Mouse (Mus musculus) hindbrain, embryonic 15.5 days (tissue): ENCODE results near the gene Tcl1b4. TPM values are rescaled to one million over a fixed set of nuclear protein-coding genes. Genes with fewer than 3 reads are reported as not detected.
"Not testable (repeated sequence)": the region's sequence is repeated elsewhere in the genome, so short reads cannot be mapped to it uniquely, and the experiment has no call there.

ENCODE experiments used
- ATAC-seq: fragments of 200-750 bp; cut with Nextera tagmentation; 2 replicates; pipeline ENCODE4 v1.8.0; 2017; ENCODE audit warnings: low read depth, moderate number of reproducible peaks, moderate TSS enrichment; ENCODE audit not compliant: low FRiP score
- H3K27ac ChIP-seq: fragments of 300-500 bp; sonication (generic); replicated peaks from 2 replicates; pipeline ENCODE4 v1.5.1; 2015; ENCODE audit warnings: mild to moderate bottlenecking, inconsistent platforms
- H3K27me3 ChIP-seq: fragments of 300-500 bp; sonication (generic); 2 replicates; pipeline ENCODE4 v1.6.1; 2015; ENCODE audit warnings: control low read depth, inconsistent platforms
- H3K36me3 ChIP-seq: fragments of 300-500 bp; sonication (generic); 2 replicates; pipeline ENCODE4 v1.6.1; 2015; ENCODE audit warnings: control low read depth, inconsistent platforms
- H3K4me1 ChIP-seq: fragments of 300-500 bp; sonication (generic); replicated peaks from 2 replicates; pipeline ENCODE4 v1.6.1; 2015; ENCODE audit warnings: control low read depth, inconsistent platforms
- H3K4me2 ChIP-seq: fragments of 300-500 bp; sonication (generic); 2 replicates; pipeline ENCODE4 v1.6.1; 2015; ENCODE audit warnings: moderate library complexity, mild to moderate bottlenecking, inconsistent platforms
- H3K4me3 ChIP-seq: fragments of 300-500 bp; sonication (generic); 2 replicates; pipeline ENCODE4 v1.5.1; 2015; ENCODE audit warnings: mild to moderate bottlenecking, inconsistent platforms
- H3K9ac ChIP-seq: fragments of 300-500 bp; sonication (generic); 2 replicates; pipeline ENCODE4 v1.6.1; 2015; ENCODE audit warnings: inconsistent platforms
- H3K9me3 ChIP-seq: fragments of 300-500 bp; sonication (generic); 2 replicates; pipeline ENCODE4 v1.6.1; 2016; ENCODE audit warnings: control low read depth, inconsistent platforms
- WGBS: fragments of 180-500 bp; shearing (Covaris S2); methylation state at CpG from one replicate; pipeline ENCODE4 v1.1.7; 2015; 5-methylcytosine and 5-hydroxymethylcytosine counted together
- polyA plus RNA-seq: library from polyadenylated mRNA; unstranded; fragments of >200 nt; fragmentation: Nextera tagmentation; extraction: Ambion mirVana; gene quantifications from 2 replicates; pipeline ENCODE4 v1.2.1, GENCODE M21; 2015

Tcl1b4 gene
- not detected in 2 replicates for polyA plus RNA-seq

GRCm38 (mm10) chr12:105201657-105202056 lies at the start of gene Tcl1b4:
Tcl1b4 (plus strand) TSS chr12:105201957.
- H3K27ac ChIP-seq, H3K36me3 ChIP-seq, ATAC-seq, H3K4me2 ChIP-seq, H3K4me1 ChIP-seq, H3K9ac ChIP-seq, H3K9me3 ChIP-seq, H3K4me3 ChIP-seq, H3K27me3 ChIP-seq: not testable (repeated sequence)
- 92% methylated on average over 1 of the region's 1 CpGs for WGBS

GRCm38 (mm10) chr12:105155286-105155685 lies 46.5 kb upstream of the Tcl1b4 start:
- not testable (repeated sequence) for H3K9ac ChIP-seq, H3K36me3 ChIP-seq, H3K27ac ChIP-seq, H3K9me3 ChIP-seq, H3K4me3 ChIP-seq, H3K27me3 ChIP-seq, H3K4me2 ChIP-seq, H3K4me1 ChIP-seq, ATAC-seq
- 76% methylated on average over 4 of the region's 4 CpGs for WGBS

GRCm38 (mm10) chr12:105158842-105159241 lies 42.9 kb upstream of the Tcl1b4 start:
- Histone ChIP-seq H3K27me3 (no peaks in the 10 kb centered on the region), H3K27ac (no peak overlapping the region), H3K4me2 (no peak overlapping the region), H3K4me3 (no peak overlapping the region), H3K9ac (no peak overlapping the region), H3K9me3 (no peaks in the 10 kb centered on the region), H3K36me3 (no peaks in the 10 kb centered on the region), H3K4me1 (no peaks in the 10 kb centered on the region)
- ATAC-seq, result no peak
- WGBS, result 88% methylated on average over 6 of the region's 6 CpGs

GRCm38 (mm10) chr12:105159390-105159789 lies 42.4 kb upstream of the Tcl1b4 start, which contains the start of gene Tcl1b1:
Tcl1b1 (plus strand) TSS chr12:105159690.
- no peak for ATAC-seq
- H3K36me3 ChIP-seq, result no peaks in the 10 kb centered on the region
- 74% methylated on average over 4 of the region's 4 CpGs for WGBS
- H3K9me3 ChIP-seq, result no peaks in the 10 kb centered on the region
- H3K27ac ChIP-seq, result no peak within 1 kb of the TSS
- H3K9ac ChIP-seq, result no peak within 1 kb of the TSS
- no peaks in the 10 kb centered on the region for H3K27me3 ChIP-seq
- H3K4me2 ChIP-seq, result no peak within 1 kb of the TSS
- H3K4me1 ChIP-seq, result no peaks in the 10 kb centered on the region
- H3K4me3 ChIP-seq, result no peak within 1 kb of the TSS

- no peaks in the 10 kb centered on the region for H3K4me1 ChIP-seq
- H3K36me3 ChIP-seq, result no peaks in the 10 kb centered on the region
- no peaks in the 10 kb centered on the region for H3K9me3 ChIP-seq
- H3K4me3 ChIP-seq, result no peak overlapping the region
- H3K4me2 ChIP-seq, result no peak overlapping the region
- no peaks in the 10 kb centered on the region for H3K27me3 ChIP-seq
- no peak for ATAC-seq
- no peak overlapping the region for H3K9ac ChIP-seq
- no peak overlapping the region for H3K27ac ChIP-seq
- WGBS, result 81% methylated on average over 3 of the region's 3 CpGs
Observed at GRCm38 (mm10) chr12:105166734-105167133, 35.0 kb upstream of the Tcl1b4 start.

- Histone ChIP-seq H3K36me3 (no peaks in the 10 kb centered on the region), H3K4me2 (no peak overlapping the region), H3K9me3 (no peaks in the 10 kb centered on the region), H3K4me1 (no peaks in the 10 kb centered on the region), H3K4me3 (no peak overlapping the region), H3K27me3 (no peaks in the 10 kb centered on the region), H3K27ac (no peak overlapping the region), H3K9ac (no peak overlapping the region)
- 89% methylated on average over 2 of the region's 2 CpGs for WGBS
- no peak for ATAC-seq
Observed at GRCm38 (mm10) chr12:105173366-105173765, 28.4 kb upstream of the Tcl1b4 start.

- H3K4me2 ChIP-seq, H3K27me3 ChIP-seq, H3K9ac ChIP-seq, ATAC-seq, H3K4me1 ChIP-seq, H3K36me3 ChIP-seq, H3K4me3 ChIP-seq, H3K9me3 ChIP-seq, H3K27ac ChIP-seq: not testable (repeated sequence)
- WGBS, result 25% methylated on average over 2 of the region's 2 CpGs
Observed at GRCm38 (mm10) chr12:105174318-105174717, 27.4 kb upstream of the Tcl1b4 start.

- H3K4me1 ChIP-seq, H3K36me3 ChIP-seq, ATAC-seq, H3K27me3 ChIP-seq, H3K4me2 ChIP-seq, H3K9ac ChIP-seq, H3K27ac ChIP-seq, H3K4me3 ChIP-seq, H3K9me3 ChIP-seq: not testable (repeated sequence)
- 78% methylated on average over 3 of the region's 3 CpGs for WGBS
Observed at GRCm38 (mm10) chr12:105176044-105176443, 25.7 kb upstream of the Tcl1b4 start, which contains the start of gene Tcl1b5. Tcl1b5 (plus strand) TSS chr12:105176344.

- not testable (repeated sequence) for H3K9me3 ChIP-seq, H3K27ac ChIP-seq, H3K4me1 ChIP-seq, H3K4me2 ChIP-seq, H3K36me3 ChIP-seq, ATAC-seq, H3K27me3 ChIP-seq, H3K9ac ChIP-seq, H3K4me3 ChIP-seq
- WGBS, result 71% methylated on average over 4 of the region's 4 CpGs
Observed at GRCm38 (mm10) chr12:105181040-105181644, 20.6 kb upstream of the Tcl1b4 start.

GRCm38 (mm10) chr12:105188980-105189379 lies 12.8 kb upstream of the Tcl1b4 start:
- WGBS, result 57% methylated on average over 2 of the region's 2 CpGs
- not testable (repeated sequence) for H3K27me3 ChIP-seq, H3K4me2 ChIP-seq, H3K4me1 ChIP-seq, H3K27ac ChIP-seq, H3K36me3 ChIP-seq, H3K9ac ChIP-seq, ATAC-seq, H3K9me3 ChIP-seq, H3K4me3 ChIP-seq

GRCm38 (mm10) chr12:105190743-105191142 lies 11.0 kb upstream of the Tcl1b4 start, which contains the start of gene Tcl1b3:
Tcl1b3 (plus strand) TSS chr12:105191043.
- H3K9me3 ChIP-seq, H3K4me3 ChIP-seq, H3K27me3 ChIP-seq, H3K9ac ChIP-seq, H3K4me2 ChIP-seq, H3K36me3 ChIP-seq, H3K4me1 ChIP-seq, ATAC-seq, H3K27ac ChIP-seq: not testable (repeated sequence)
- WGBS, result 96% methylated on average over 6 of the region's 6 CpGs

- not testable (repeated sequence) for H3K9ac ChIP-seq, H3K27me3 ChIP-seq, H3K9me3 ChIP-seq, H3K4me3 ChIP-seq, H3K4me2 ChIP-seq, H3K27ac ChIP-seq, H3K36me3 ChIP-seq, H3K4me1 ChIP-seq, ATAC-seq
- WGBS, result 14% methylated on average over 7 of the region's 7 CpGs
Observed at GRCm38 (mm10) chr12:105199684-105200497, 1.9 kb upstream of the Tcl1b4 start.
